Mouse (Mus musculus): Measurements from ENCODE around the gene Kdsr.
A peak's percentile ranks its signal among the peaks of the same experiment; 100 is the strongest.

GRCm38 (mm10) chr1:106712330-106712729 is 47.2 kb downstream of the Kdsr start:
- peak in 2 of 3 experiments; percentile 62 to 69; a peak in 4 of 6 replicates for TF ChIP-seq CTCF (IDR thresholded peaks at IDR 0.05 in 2 of 3, conservative IDR thresholded peaks at IDR 0.05 in 1 of 3; ENCODE audit: control insufficient read depth in 1 of 3, insufficient read depth in 1 of 3, low read depth in 2 of 3, low read length in 3 of 3, poor library complexity in 1 of 3, severe bottlenecking in 1 of 3)
- TF ChIP-seq SMC3 (IDR thresholded peaks at IDR 0.05; ENCODE audit: low read depth, low read length), result no peak
- no peak for TF ChIP-seq E2F4 (IDR thresholded peaks at IDR 0.05; ENCODE audit: borderline replicate concordance, low read depth, low read length)
- TF ChIP-seq ETS1 (IDR thresholded peaks at IDR 0.05; ENCODE audit: low read depth, low read length), result no peak
- TF ChIP-seq ZMIZ1 (IDR thresholded peaks at IDR 0.05; ENCODE audit: low read depth, low read length), result no peak
- TF ChIP-seq TBP (IDR thresholded peaks at IDR 0.05; ENCODE audit: low read depth, low read length), result 0 out of 2 replicates have a peak, but pooled peaks have one; percentile 11
- TF ChIP-seq NRF1 (IDR thresholded peaks at IDR 0.05; ENCODE audit: insufficient read depth, low read depth, low read length, poor library complexity, severe bottlenecking), result no peak
- no peak for TF ChIP-seq POLR2AphosphoS2 (IDR thresholded peaks at IDR 0.05; ENCODE audit: low read length)
- no peak for TF ChIP-seq TAL1 (IDR thresholded peaks at IDR 0.05; ENCODE audit: low read length)
- no peak for TF ChIP-seq ZNF384 (IDR thresholded peaks at IDR 0.05; ENCODE audit: low read depth, low read length)
- TF ChIP-seq HCFC1 (IDR thresholded peaks at IDR 0.05; ENCODE audit: low read depth, low read length), result no peak
- TF ChIP-seq GATA1 (IDR thresholded peaks at IDR 0.05; ENCODE audit: low read depth, low read length), result no peak
- TF ChIP-seq POLR2A (IDR thresholded peaks at IDR 0.05; ENCODE audit: control insufficient read depth in 1 of 2, insufficient read depth in 1 of 2, low read depth in 1 of 2, low read length in 2 of 2, poor library complexity in 1 of 2), result peak in 1 of 2 experiments; percentile 48; a peak in 2 of 4 replicates
- no peak for TF ChIP-seq CHD2 (IDR thresholded peaks at IDR 0.05; ENCODE audit: low read length)

Data from MEL (cell line).